Mouse (Mus musculus) heart, adult 2 months (tissue): ENCODE results near the gene Map2k5. TPM values are rescaled to one million over a fixed set of nuclear protein-coding genes. Genes with fewer than 3 reads are reported as not detected.

ENCODE experiments used
- DNase-seq, 2 experiments: peaks; one replicate each; pipeline ENCODE4 v3.0.0; 2021
- H3K27ac ChIP-seq: fragments of 200-600 bp; 2 replicates; pipeline ENCODE4 v1.8.1; 2022
- H3K27me3 ChIP-seq: fragments of 200-500 bp; 2 replicates; pipeline ENCODE4 v1.6.1; 2012; ENCODE audit warnings: mild to moderate bottlenecking, low read length, inconsistent platforms, mixed read lengths; ENCODE audit not compliant: control insufficient read depth, insufficient read depth
- H3K36me3 ChIP-seq: fragments of 200-500 bp; 2 replicates; pipeline ENCODE4 v1.6.1; 2012; ENCODE audit warnings: low read length, inconsistent platforms; ENCODE audit not compliant: control insufficient read depth, insufficient read depth
- H3K4me1 ChIP-seq: fragments of 200-500 bp; 2 replicates; pipeline ENCODE4 v1.6.1; 2011; ENCODE audit warnings: low read length; ENCODE audit not compliant: control insufficient read depth, insufficient read depth
- H3K4me3 ChIP-seq: fragments of 200-600 bp; 2 replicates; pipeline ENCODE4 v1.8.1; 2022
- H3K79me2 ChIP-seq: fragments of 200-500 bp; replicated peaks from 2 replicates; pipeline ENCODE4 v1.6.1; 2012; ENCODE audit warnings: mild to moderate bottlenecking, inconsistent platforms, low read length, moderate library complexity, mixed read lengths; ENCODE audit not compliant: control insufficient read depth, insufficient read depth
- H3K9ac ChIP-seq: fragments of 200-500 bp; 2 replicates; pipeline ENCODE4 v1.6.1; 2012; ENCODE audit warnings: low read depth, mild to moderate bottlenecking, control low read depth, inconsistent platforms, low read length, mixed read lengths
- CTCF ChIP-seq: fragments of 200-600 bp; IDR thresholded peaks from 2 replicates; pipeline ENCODE4 v1.8.1; 2022; ENCODE audit warnings: antibody characterized with exemption, mild to moderate bottlenecking, moderate library complexity
- EP300 ChIP-seq: fragments of 200-500 bp; IDR thresholded peaks from 2 replicates; pipeline ENCODE4 v1.6.1; 2011; ENCODE audit warnings: low read depth, low read length, control low read depth; ENCODE audit not compliant: insufficient read depth
- POLR2A ChIP-seq: fragments of 200-500 bp; IDR thresholded peaks from 2 replicates; pipeline ENCODE4 v1.6.1; 2011; ENCODE audit warnings: mild to moderate bottlenecking, low read depth, low read length, control low read depth; ENCODE audit not compliant: insufficient read depth
- WGBS: fragments of 180-500 bp; shearing (Covaris S2); methylation state at CpG from one replicate; pipeline ENCODE4 v1.1.7; 2018; 5-methylcytosine and 5-hydroxymethylcytosine counted together
- intact Hi-C: fragments of 180-260 bp; cut with DNase I; formaldehyde crosslinking; loops from one replicate; pipeline ENCODE4 v1.15.1; 2025
- polyA plus RNA-seq: library from polyadenylated mRNA; depleted of rRNA; stranded (reverse); fragments of >200 nt; gene quantifications from 2 replicates; pipeline ENCODE4 v1.2.3, GENCODE M21; 2012
- total RNA-seq, 2 experiments: library from RNA; stranded (reverse); gene quantifications; 2 replicates each; pipeline ENCODE4 v1.2.3; 2021

Gene Map2k5
- total and polyA plus RNA-seq, 3 experiments, result 17.9 to 31.8 (median 20.7) TPM

DNA sequence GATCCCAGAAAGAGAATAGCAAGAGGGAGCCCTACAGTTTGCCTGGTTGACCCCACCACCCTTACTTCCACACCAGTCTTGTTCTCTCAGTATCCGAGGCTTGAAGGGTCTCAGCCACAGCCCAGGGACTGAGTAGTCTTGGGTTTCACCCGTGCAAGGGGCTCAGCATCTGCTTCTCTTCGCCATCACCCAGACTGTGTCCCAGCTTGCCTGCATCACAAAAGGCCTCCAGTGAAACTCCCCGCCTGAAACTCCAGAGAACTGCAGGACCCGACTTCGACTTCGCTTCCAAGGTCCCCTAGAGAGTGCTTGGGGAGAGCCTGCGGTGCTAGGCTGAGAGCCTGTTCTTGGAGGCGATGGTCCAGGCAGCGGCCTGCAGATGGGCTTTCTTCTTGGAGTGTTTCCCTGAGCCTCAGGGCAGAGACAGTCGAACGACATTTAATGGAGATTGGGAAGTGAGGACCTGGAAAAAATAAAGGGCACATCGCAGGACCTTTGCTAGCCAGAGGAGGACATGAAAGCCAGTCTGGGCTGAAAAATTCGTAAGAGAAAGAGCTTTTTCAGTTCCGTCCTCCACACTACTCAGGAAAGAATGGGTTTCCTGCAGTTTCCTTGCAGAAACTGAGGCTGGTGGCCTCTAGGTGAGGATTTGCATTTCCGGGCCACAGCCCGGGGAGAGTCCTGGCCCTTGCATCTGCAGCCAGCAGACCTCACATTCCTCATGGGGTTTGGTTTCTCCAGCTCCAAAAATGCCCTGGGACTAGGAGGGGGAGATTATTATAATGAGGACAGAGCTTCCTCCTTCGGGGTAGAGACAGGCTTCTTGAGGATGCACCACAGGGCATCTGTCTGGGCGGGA lies 240.7 kb downstream of the Map2k5 start:
- Histone ChIP-seq H3K27me3 (peaks cover 21% of the 10 kb centered on the region), H3K9ac (no peak overlapping the region), H3K36me3 (no peaks in the 10 kb centered on the region), H3K4me3 (no peak overlapping the region), H3K4me1 (peaks cover 6% of the 10 kb centered on the region), H3K79me2 (no peaks in the 10 kb centered on the region), H3K27ac (no peak overlapping the region)
- 13% methylated on average over 19 of the region's 19 CpGs for WGBS
- intact Hi-C loops, result loop anchor here (1.0 to 10.0 kb wide), 6 partner anchors 195 to 852 kb away; partner anchors contain the start of gene Spesp1
- DNase-seq, result no peak
- TF ChIP-seq CTCF, result no peak
- no peak for TF ChIP-seq POLR2A
- TF ChIP-seq EP300, result no peak

- Histone ChIP-seq H3K27me3 (peaks cover 18% of the 10 kb centered on the region), H3K4me3 (no peak overlapping the region), H3K79me2 (no peaks in the 10 kb centered on the region), H3K27ac (no peak overlapping the region), H3K9ac (no peak overlapping the region), H3K4me1 (peaks cover 6% of the 10 kb centered on the region), H3K36me3 (no peaks in the 10 kb centered on the region)
- WGBS, result 10% methylated on average over 8 of the region's 8 CpGs
- TF ChIP-seq EP300, result no peak
- no peak for TF ChIP-seq POLR2A
- no peak for TF ChIP-seq CTCF
- intact Hi-C loops, result loop anchor here (1.0 to 10.0 kb wide), 6 partner anchors 196 to 851 kb away; partner anchors contain the start of gene Spesp1
- no peak for DNase-seq
Observed at GRCm38 (mm10) chr9:63136241-63136640, 241.5 kb downstream of the Map2k5 start.

GRCm38 (mm10) chr9:63135801-63136200 lies 241.9 kb downstream of the Map2k5 start:
- Histone ChIP-seq H3K27ac (no peak overlapping the region), H3K4me1 (peaks cover 6% of the 10 kb centered on the region), H3K27me3 (peaks cover 15% of the 10 kb centered on the region), H3K9ac (no peak overlapping the region), H3K36me3 (no peaks in the 10 kb centered on the region), H3K79me2 (no peaks in the 10 kb centered on the region), H3K4me3 (peak overlapping the region; percentile 38)
- TF ChIP-seq CTCF (peak; percentile 95), POLR2A (no peak)
- intact Hi-C loops, result loop anchor here (1.0 to 10.0 kb wide), 6 partner anchors 196 to 851 kb away; partner anchors contain the start of gene Spesp1
- under 1% methylated on average over 16 of the region's 16 CpGs for WGBS
- peak; percentile 51 to 62 for DNase-seq

GRCm38 (mm10) chr9:63135356-63135755 lies 242.3 kb downstream of the Map2k5 start:
- Histone ChIP-seq H3K79me2 (no peaks in the 10 kb centered on the region), H3K9ac (no peak overlapping the region), H3K4me1 (peaks cover 6% of the 10 kb centered on the region), H3K36me3 (no peaks in the 10 kb centered on the region), H3K4me3 (peak overlapping the region; percentile 38), H3K27me3 (peaks cover 14% of the 10 kb centered on the region), H3K27ac (no peak overlapping the region)
- TF ChIP-seq POLR2A (no peak), CTCF (no peak), EP300 (no peak)
- intact Hi-C loops, result loop anchor here (5.0 to 10.0 kb wide), 3 partner anchors 197 to 851 kb away; partner anchors contain the start of gene Spesp1
- no peak for DNase-seq
- WGBS, result 4% methylated on average over 11 of the region's 11 CpGs

GRCm38 (mm10) chr9:63133659-63134058 lies 244.0 kb downstream of the Map2k5 start:
- peak overlapping the region; percentile 73 for H3K4me3 ChIP-seq
- DNase-seq, result peak in 1 of 2 experiments; percentile 32
- intact Hi-C loops, result loop anchor here (5.0 to 10.0 kb wide), 2 partner anchors 264 to 849 kb away; partner anchors contain the start of genes 2300009A05Rik and Spesp1
- no peaks in the 10 kb centered on the region for H3K79me2 ChIP-seq
- peak overlapping the region; percentile 93; the same call in 1 of the 2 replicates for H3K27ac ChIP-seq
- peaks cover 4% of the 10 kb centered on the region for H3K27me3 ChIP-seq
- H3K9ac ChIP-seq, result peak overlapping the region; percentile 26; the same call in 1 of the 2 replicates
- 20% methylated on average over 6 of the region's 6 CpGs for WGBS
- peaks cover 6% of the 10 kb centered on the region for H3K4me1 ChIP-seq
- TF ChIP-seq POLR2A, result no peak
- TF ChIP-seq EP300, result no peak
- TF ChIP-seq CTCF, result no peak
- H3K36me3 ChIP-seq, result no peaks in the 10 kb centered on the region
